Mouse (Mus musculus) bone marrow macrophage, adult 2 months (primary cell): Measurements from ENCODE around the gene Pld6. TPM values are rescaled to one million over a fixed set of nuclear protein-coding genes. Genes with fewer than 3 reads are reported as not detected.

ENCODE experiments used
- H3K27ac ChIP-seq: 2 replicates; pipeline ENCODE4 v1.5.1; 2012; ENCODE audit warnings: low read depth, low read length; ENCODE audit not compliant: insufficient read depth
- H3K4me1 ChIP-seq: 2 replicates; pipeline ENCODE4 v1.6.1; 2012; ENCODE audit warnings: low read length; ENCODE audit not compliant: control insufficient read depth, insufficient read depth
- H3K4me3 ChIP-seq: 2 replicates; pipeline ENCODE4 v1.5.1; 2012; ENCODE audit warnings: mild to moderate bottlenecking, low read length, moderate library complexity; ENCODE audit not compliant: insufficient read depth
- CTCF ChIP-seq: IDR thresholded peaks from 2 replicates; pipeline ENCODE4 v1.5.1; 2012; ENCODE audit warnings: low read depth, mild to moderate bottlenecking, low read length, moderate library complexity
- POLR2A ChIP-seq: IDR thresholded peaks from 2 replicates; pipeline ENCODE4 v1.6.1; 2012; ENCODE audit warnings: mild to moderate bottlenecking, low read depth, low read length, borderline replicate concordance
- polyA plus RNA-seq: library from polyadenylated mRNA; stranded (reverse); fragments of >200 nt; gene quantifications from 2 replicates; pipeline ENCODE4 v1.2.4, GENCODE M21; 2012; ENCODE audit not compliant: missing spikeins, insufficient read depth, insufficient read length

Pld6 gene
- polyA plus RNA-seq, 1 experiment: not detected

DNA sequence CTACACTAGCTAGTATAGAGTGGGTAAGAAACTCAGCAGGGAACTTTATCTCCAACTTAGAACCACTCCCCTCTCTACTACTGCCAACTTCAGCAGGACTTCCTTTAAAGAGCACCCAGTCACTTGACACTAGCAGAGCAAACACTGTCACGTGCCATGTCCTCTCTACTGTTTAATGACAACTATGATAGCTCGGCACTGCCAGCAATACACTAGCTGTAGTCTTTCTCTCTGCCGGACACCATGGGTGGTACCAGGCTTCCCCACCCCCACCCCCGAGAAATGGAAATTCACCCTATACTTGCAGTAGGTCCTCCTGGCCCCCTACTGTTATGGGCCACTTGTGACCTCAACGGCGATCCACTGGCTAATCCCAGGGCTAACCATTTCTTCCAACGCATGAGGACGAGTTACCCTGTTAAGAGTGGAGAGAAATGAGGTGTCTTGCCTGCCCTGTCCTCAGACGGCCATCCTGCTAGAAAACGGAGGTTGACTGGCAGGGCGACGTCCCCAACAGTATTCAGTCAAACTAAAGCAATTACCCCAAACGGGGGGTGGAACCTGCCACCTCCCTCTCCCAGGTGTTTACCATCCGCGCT, 21.7 kb upstream of the Pld6 start:
- peak overlapping the region; percentile 94 for H3K4me3 ChIP-seq
- no peak for TF ChIP-seq CTCF
- no peak for TF ChIP-seq POLR2A
- H3K27ac ChIP-seq: peak overlapping the region; percentile 97
- H3K4me1 ChIP-seq: peaks cover 33% of the 10 kb centered on the region

DNA sequence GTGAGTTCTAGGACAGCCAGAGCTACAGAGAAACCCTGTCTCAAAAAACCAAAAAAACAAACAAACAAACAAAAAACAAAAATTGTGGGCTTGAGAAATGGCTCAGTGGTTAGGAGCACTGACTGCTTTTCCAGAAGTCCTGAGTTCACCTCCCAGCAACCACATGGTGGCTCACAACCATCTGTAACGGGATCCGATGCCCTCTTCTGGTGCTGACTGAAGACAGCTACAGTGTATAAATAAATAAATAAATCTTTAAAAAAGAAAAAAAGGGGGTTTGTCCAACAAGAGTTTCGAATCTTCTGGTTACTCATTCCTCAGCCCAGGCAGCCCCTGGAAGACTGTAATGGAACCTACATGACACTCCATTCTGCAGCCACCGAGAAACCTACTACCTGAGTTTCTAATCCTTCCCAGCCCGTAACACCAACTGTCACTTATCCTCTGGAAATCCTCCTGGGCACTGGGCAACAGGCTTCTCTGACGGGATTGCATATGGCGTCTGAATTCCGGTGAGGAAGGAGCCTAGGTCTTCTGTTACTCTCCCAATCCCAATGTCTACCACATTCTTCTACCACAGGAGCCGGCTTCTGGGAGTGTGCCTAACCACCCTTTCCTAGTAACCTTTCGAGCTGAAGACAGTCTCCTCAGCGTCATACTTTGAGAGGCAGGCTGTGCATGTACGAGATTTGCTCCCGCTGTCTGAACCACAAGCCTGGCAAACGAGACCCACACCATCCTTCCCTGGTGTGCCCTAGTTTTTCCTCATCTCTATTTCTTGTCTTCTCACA, 20.9 kb upstream of the Pld6 start:
- no peak for TF ChIP-seq POLR2A
- 0 out of 2 replicates have a peak, but pooled peaks have one; percentile 18 for TF ChIP-seq CTCF
- peak overlapping the region; percentile 67 for H3K27ac ChIP-seq
- peaks cover 30% of the 10 kb centered on the region for H3K4me1 ChIP-seq
- peak overlapping the region; percentile 94 for H3K4me3 ChIP-seq

DNA sequence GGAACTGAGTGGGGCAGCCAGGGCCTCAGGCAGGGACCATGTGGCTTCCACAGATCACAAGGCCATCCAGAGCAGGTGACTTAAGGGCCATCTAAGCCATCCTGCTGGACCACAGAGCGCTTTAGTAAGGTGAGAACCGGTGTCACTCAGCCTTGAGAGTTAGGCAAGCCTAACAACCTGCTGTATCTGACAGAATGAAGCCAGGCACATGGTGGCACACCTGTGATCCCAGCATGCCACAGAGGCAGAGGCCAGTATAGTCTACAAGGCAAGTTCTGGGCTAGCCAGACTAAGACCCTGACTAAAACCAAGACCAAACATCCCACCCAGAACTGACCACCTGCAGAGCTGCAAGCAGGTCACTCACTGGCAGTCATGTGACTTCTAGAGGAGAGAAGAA, 18.2 kb upstream of the Pld6 start:
- Histone ChIP-seq H3K27ac (no peak overlapping the region), H3K4me1 (peaks cover 19% of the 10 kb centered on the region), H3K4me3 (no peak overlapping the region)
- TF ChIP-seq CTCF: no peak
- TF ChIP-seq POLR2A: no peak

GRCm38 (mm10) chr11:59805256-59805655, 17.8 kb upstream of the Pld6 start:
- no peak for TF ChIP-seq POLR2A
- no peak for TF ChIP-seq CTCF
- Histone ChIP-seq H3K4me1 (peaks cover 19% of the 10 kb centered on the region), H3K4me3 (no peak overlapping the region), H3K27ac (no peak overlapping the region)

- Histone ChIP-seq H3K4me3 (no peak overlapping the region), H3K4me1 (peaks cover 19% of the 10 kb centered on the region), H3K27ac (no peak overlapping the region)
- TF ChIP-seq POLR2A (no peak), CTCF (no peak)
Measured at GRCm38 (mm10) chr11:59804409-59805110, 17.1 kb upstream of the Pld6 start.

GRCm38 (mm10) chr11:59803516-59803915, 16.1 kb upstream of the Pld6 start:
- Histone ChIP-seq H3K4me3 (no peak overlapping the region), H3K27ac (no peak overlapping the region), H3K4me1 (peaks cover 17% of the 10 kb centered on the region)
- TF ChIP-seq POLR2A: no peak
- TF ChIP-seq CTCF: no peak

DNA sequence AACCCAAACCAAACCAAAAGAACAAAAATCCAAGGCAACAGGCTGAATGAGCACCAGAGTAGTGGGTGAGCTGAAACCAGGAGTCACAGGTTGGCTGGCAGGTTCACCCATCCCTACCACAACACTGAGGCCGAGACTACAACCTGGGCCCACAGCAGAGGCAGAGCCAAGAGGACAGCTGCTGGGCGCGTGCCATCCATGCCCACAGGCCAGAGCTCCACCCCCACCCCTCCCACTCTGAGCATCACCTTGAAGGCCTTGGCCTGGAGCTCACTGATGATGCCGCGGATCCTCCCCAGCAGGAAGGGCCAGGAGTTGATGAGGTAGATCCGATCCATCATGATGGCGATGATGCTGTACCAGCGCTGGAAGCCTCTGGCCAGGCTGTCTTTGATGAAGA, 14.4 kb upstream of the Pld6 start:
- Histone ChIP-seq H3K27ac (no peak overlapping the region), H3K4me3 (no peak overlapping the region), H3K4me1 (peaks cover 6% of the 10 kb centered on the region)
- no peak for TF ChIP-seq POLR2A
- TF ChIP-seq CTCF: no peak

GRCm38 (mm10) chr11:59800412-59800811, 13.0 kb upstream of the Pld6 start:
- no peak for TF ChIP-seq POLR2A
- TF ChIP-seq CTCF: no peak
- no peaks in the 10 kb centered on the region for H3K4me1 ChIP-seq
- no peak overlapping the region for H3K4me3 ChIP-seq
- H3K27ac ChIP-seq: no peak overlapping the region

DNA sequence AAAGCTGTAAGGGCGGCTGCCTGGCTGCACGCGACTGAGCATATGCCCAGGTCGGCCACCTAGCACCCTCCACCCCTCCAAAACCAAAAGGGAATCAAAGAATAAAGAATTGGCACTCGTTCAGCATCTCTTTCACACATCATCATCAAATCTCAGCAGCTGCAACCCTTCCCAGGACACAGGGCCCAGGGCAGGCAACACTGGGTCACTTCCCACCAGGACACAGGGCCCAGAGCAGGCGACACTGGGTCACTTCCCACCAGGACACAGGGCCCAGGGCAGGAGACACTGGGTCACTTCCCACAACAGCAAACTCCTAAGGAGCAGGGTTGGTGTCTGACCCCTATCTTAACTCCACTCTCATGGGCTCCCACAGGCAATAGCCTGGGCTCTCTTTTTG, 5.9 kb upstream of the Pld6 start:
- H3K4me1 ChIP-seq: no peaks in the 10 kb centered on the region
- no peak overlapping the region for H3K4me3 ChIP-seq
- TF ChIP-seq POLR2A (no peak), CTCF (no peak)
- H3K27ac ChIP-seq: no peak overlapping the region

GRCm38 (mm10) chr11:59789311-59789710, 1.9 kb upstream of the Pld6 start:
- TF ChIP-seq CTCF (no peak), POLR2A (no peak)

More at GRCm38 (mm10) chr11:59789311-59789710, 1.9 kb upstream of the Pld6 start:
- H3K27ac ChIP-seq: no peak overlapping the region
- no peaks in the 10 kb centered on the region for H3K4me1 ChIP-seq
- no peak overlapping the region for H3K4me3 ChIP-seq
